Mouse (Mus musculus): ENCODE measurements around the gene Tgfbr1.

GRCm38 (mm10) chr4:47311929-47312328 is 41.1 kb upstream of the Tgfbr1 start:
- no peak for TF ChIP-seq CTCF (IDR thresholded peaks at IDR 0.05; ENCODE audit: low read depth, low read length)
- no peak for TF ChIP-seq POLR2A (IDR thresholded peaks at IDR 0.05; ENCODE audit: insufficient read depth, low read length)
- TF ChIP-seq EP300 (IDR thresholded peaks at IDR 0.05; ENCODE audit: insufficient read depth, low read depth, low read length) = no peak
